Mouse (Mus musculus) frontal cortex, postnatal 10 days (tissue): ENCODE measurements around the gene Mreg.

Experiments used
- DNase-seq, 2 experiments: peaks; one replicate each; pipeline ENCODE4 v3.0.0; 2022; ENCODE audit warnings: low spot score in 2 of 2, mixed read lengths in 1 of 2

Mreg gene

DNA sequence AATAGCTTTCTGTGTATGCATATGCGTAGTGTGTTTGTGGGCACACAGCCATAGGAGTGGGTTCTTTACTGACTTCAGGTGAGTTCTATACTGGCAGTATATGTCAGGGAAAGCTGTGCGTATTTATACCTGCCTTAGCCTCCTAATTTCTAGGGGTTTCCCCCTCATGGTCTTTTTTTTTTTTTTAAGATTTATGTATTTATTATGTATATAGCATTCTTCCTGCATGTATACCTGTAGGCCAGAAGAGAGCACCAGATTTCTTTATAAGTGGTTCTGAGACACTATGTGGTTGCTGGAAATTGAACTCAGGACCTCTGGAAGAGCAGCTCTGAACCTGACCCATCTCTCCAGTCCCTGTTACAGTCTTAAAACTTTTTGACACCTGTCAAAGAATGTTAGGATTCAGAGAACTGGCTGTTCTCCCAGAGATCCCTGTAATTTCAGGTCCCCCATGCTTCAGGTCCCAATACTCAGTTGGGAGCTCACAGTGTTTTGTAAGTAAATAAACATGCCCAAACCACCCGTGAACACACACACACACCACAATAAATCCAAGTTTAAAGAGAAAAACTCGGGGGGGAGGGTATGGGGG is 14.9 kb upstream of the Mreg start:
- no peak for DNase-seq

DNA sequence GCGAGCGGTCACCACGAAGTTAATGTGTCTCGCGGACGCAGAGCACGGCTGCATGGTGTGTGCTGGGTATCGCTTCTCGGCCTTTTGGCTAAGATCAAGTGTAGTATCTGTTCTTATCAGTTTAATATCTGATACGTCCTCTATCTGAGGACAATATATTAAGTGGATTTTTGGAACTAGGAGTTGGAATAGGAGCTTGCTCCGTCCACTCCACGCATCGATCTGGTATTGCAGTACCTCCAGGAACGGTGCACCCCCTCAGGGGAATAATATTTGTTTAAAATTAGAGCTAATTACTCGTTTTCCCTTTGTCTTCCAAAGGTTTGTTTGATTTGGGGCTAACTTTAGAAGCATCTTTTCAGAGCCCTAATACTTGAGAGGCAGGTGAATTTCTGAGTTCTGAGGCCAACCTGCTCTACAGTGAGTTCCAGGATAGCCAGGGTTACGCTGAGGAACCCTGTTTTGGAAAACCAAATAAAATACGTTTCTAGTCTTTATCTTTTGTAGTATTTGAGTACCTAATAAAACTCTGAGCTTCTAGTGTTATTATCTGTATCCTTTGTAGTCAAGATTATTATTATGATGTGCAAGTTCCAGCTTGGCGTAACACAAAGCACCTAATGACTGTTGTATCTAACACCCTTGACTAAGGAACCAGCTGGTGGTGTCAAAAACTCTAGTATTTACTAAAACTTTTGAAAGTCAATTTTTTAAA is 14.2 kb upstream of the Mreg start:
- DNase-seq: peak in 1 of 2 experiments; percentile 50

- DNase-seq: peak; percentile 53 to 73
These were observed 13.6 kb upstream of the Mreg start for GRCm38 (mm10) chr1:72225720-72226171.

DNA sequence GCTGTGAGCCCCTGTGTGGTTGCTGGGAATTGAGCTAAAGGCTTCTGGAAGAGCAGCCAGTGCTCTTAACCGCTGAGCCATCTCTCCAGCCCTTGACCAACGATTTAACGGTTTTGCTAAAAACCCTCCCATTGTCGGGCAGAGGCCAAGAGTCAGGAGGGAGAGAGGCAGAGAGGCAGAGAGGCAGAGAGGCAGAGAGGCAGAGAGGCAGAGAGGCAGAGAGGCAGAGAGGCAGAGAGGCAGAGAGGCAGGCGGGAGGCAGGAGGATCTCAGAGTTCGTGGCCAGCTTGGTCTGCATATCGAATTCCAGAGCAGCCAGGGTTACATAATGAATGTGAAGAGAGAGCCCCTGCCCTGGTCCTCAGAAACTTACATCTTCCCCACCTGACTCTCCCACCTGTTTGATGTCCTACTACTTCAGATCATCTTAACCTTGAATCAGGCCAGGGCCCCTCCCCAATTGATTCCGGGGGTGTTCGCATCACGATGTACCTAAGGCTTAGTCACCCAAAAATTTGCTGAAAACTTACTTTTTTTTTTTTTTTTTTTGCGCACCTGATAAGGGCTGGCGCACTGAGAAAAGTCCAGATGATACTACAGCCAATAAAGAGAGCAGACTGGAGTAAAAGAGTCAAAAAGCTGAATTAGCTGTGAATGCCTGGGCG is 13.1 kb upstream of the Mreg start:
- DNase-seq: peak in 1 of 2 experiments; percentile 24

DNA sequence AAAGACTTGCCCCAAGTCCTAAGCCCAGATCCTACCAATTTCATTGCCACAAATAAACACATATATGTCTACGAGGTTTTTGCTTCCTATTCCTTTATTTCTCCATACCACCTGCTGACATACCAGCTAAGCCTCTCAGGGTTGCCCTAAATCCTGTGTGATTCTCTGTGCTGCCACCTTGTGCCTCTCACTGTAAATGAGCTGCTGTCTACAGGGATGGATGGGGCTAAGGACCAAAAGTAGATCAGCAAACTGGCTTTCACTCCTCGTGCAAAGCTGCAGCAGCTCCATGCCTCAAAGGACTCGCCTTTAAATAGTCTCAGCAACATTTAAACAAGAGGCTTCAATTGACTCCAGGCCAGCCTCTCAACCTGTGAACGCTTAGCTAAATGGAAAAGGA is 7.9 kb upstream of the Mreg start:
- peak; percentile 24 to 51 for DNase-seq

DNA sequence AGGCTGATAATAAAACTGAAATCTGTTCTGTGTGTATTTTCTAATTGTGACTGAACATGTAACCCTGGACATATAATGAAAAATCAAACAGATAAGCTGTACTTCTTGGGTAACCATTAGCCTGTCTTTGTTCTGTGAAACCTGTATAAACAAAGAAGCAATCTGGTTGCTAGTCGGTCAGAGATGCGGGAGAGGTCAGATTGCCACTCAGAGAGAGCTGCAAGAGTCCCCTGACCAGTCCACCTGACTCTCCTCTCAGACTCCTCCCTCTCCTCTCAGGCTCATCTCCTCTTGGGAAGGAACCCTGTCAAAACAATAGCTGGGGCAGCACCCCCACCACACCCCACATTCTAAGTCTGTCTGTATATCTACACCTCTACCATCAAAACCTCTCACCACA is 7.0 kb upstream of the Mreg start:
- no peak for DNase-seq

- no peak for DNase-seq
These were observed 6.5 kb upstream of the Mreg start for GRCm38 (mm10) chr1:72218626-72219025.

DNA sequence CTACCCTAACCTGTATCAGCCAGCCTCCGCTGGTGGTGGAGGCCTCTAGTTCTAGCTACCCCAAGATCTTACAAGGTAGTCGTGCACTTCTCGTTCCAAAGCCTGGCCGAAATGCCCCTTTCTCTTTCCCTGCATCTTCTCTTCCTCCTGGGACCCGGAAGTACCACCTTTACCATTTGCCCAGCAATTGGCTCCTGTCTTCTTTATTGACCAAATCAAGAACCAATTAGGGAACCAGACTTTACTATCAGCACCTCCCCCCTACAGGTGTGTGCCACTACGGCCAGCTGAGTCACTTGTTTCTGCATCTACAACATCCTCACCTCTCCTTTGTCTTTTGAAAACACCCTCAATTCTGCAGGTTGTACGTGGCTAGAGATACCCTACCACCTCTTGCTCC is 4.7 kb upstream of the Mreg start:
- DNase-seq: no peak

DNA sequence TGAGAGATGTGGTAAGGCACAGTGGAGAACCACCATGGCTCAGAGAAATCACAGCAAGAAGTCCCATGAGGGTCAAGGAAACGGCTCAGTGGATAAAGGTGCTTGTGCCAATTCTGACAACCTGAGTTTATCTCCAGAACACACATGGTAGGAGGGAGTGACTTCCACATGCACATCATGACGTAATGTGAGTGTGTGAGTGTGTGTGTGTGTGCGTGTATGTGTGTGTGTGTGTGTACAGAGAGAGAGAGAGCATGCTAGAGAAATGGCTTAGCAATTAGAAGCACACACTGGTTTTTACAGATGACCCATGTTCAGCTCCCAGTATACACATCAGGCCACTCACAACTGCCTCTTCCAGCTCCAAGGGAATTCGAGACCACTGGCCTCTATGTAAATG is 3.1 kb upstream of the Mreg start:
- DNase-seq: no peak

GRCm38 (mm10) chr1:72214470-72214961 is 2.4 kb upstream of the Mreg start:
- no peak for DNase-seq

DNA sequence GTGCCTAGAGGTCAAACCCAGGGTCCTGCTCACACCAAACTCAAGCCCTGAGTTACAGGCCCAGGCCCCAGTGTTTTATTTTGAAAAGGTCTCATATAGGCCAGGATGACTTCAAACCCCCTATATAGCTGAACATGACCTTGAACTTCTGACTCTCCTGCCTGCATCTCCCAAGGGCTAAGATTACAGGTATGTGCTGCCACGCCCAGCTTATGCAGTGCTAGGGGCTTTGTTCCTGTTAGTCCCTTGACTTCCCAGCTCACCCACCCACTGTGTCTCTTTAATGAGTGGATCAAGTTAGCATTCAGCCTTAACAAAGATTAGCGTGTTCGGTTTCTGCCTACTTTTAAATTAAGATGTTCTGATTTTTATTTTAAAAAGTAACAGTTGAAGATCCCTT is 1.8 kb upstream of the Mreg start:
- DNase-seq: no peak

DNA sequence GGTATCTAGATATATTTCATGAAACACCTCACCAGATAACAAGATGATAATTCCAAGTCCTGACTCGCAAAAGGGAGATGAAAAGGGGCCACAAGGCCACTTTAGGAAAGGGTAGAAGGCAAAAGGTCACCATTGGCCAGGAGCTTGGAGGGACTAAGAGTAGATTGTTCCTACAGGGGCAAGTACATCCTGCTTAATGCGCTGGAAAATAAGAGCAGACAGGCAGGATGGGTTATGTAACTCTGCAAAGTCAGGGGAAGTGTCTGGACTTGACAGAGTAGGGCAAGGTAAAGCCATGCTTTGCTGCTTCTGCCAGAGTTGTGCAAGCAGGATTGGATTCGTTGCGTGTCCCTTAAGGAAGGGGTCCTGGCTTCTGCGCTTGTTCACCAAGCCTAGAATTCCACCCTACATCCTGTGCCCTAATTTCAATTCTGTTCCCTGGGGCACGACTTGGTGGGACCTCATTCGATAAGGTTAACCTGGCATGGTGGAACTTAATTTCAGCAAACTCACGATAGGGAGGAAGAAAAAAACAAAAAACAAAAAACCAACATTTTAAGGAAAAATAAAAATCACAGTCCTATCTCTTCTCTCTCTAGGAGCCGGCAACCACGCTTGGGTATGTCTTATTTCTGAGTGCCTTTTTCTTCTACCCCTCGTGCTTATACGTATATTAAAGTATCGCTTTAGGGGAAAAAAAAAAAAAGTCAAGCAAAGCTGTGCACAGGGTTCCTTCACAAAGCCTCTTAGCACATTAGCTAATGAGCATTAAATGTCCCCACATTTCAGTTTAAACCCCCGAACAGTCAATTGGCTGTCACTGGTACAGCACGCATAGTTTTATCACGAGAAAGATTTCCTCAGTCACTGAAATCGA is 1.1 kb downstream of the Mreg start:
- DNase-seq: no peak

DNA sequence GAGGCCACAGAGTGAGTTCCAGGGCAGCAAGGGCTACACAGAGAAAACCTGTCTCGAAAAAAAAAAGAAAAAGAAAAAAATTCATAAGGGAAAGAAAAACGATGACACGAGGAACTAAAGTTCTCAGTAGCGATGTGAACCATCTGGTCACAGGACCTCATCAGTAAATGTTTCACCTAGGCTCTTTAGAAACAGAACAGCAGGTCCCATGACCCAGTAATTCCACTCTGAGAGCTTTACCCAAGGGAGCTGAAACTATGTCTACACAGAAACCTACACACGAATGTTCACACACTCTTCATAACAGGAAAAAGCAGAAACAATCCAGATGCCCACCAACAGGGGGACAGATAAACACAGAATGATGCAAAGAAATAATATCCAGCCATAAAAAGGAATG is 4.0 kb downstream of the Mreg start:
- DNase-seq: no peak

DNA sequence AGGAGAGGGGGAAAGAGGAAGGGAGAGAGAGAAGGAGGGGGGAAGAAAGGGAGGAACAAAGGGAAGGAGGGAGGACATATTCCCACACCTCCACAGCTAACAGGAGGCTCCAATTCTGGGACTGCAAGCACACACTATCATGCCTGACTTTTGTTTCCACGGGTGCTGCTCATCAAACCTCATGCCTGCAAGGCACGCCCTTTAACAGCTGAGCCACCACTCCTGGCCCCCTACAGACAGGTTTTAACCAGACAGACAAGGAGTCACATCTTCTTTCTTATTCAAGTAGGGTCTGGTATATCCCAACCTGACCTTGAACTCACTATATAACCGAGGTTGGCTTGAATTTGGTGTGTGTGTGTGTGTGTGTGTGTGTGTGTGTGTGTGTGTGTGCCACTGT is 7.0 kb downstream of the Mreg start:
- DNase-seq: no peak

DNA sequence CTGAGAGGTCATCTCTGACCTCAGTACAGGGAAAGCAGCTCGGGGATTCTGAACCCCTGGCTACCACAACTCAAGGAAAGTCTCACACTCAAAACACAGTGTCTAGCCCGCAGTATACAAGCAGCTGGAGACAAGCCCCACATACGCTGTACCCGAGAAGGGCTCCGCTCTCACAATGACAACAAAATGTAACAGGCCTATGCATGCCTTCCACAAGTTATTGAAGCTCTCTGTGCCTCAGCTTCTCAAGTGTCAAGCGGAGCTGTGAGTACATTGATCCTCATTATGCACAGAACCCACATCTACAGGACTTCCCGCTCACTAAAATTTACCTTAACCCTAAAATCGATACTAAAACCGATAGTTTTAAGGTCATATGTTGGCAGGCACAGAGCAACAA is 8.9 kb downstream of the Mreg start:
- DNase-seq: no peak

GRCm38 (mm10) chr1:72202705-72203104 is 9.4 kb downstream of the Mreg start:
- no peak for DNase-seq

GRCm38 (mm10) chr1:72202068-72202467 is 10.0 kb downstream of the Mreg start:
- DNase-seq: no peak

- no peak for DNase-seq
These were observed 11.0 kb downstream of the Mreg start for GRCm38 (mm10) chr1:72201126-72201525.

- DNase-seq: no peak
These were observed 13.8 kb downstream of the Mreg start for GRCm38 (mm10) chr1:72198142-72198806.

DNA sequence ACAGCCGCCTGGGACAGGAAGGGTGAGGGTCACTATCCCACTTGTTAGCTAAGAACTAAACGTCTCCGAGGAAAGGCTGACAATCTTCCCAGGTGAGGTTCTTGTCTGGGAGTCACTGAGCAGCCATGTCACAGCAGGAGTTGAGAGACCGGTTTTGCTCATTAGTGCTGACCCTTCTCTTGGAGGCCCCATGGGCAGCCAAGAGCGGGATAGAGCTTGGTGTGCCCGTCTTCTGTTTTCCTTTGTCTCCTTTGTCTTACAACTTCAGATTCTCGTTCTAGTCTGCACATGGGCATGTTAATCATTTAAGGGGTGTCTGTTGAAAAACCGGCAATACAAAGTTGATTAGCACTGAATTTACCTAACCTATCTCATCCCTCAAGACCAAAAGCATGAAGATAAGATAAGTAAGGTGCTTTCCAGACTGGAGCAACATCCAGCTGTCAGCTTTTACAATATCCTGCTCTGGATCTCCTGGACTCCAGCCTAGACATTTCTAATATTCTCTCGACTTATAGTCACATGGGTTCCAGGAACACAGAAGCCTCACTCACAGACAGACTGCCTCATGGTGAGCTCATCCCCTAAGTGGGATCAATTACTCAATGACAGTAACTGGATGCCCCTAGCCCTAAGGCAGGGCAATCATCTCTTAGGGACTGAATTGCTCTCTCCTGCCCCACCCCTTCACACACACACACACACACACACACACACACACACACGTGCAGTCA is 15.3 kb downstream of the Mreg start:
- no peak for DNase-seq

DNA sequence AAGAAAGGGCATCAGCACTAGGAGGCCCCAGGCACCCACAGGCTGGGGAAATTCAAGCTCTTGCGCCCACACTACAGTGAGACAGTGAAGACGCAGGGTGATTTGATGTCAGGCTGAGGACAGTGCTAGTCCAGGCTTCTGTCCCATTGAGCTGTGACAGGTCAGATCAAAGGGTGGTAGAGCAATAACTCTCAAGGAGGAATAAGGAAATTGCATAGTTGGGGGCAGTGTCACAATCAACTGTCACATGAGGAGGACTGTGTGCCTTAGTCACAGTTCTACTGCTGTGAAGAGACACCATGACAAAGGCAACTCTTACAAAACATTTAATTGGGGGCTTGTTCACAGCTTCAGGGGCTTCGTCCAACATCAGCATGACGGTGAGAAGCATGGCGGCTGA is 16.0 kb downstream of the Mreg start:
- no peak for DNase-seq
